Comparison of ENCODE assay signal across 17 mouse cellular contexts in the genomic region with DNA sequence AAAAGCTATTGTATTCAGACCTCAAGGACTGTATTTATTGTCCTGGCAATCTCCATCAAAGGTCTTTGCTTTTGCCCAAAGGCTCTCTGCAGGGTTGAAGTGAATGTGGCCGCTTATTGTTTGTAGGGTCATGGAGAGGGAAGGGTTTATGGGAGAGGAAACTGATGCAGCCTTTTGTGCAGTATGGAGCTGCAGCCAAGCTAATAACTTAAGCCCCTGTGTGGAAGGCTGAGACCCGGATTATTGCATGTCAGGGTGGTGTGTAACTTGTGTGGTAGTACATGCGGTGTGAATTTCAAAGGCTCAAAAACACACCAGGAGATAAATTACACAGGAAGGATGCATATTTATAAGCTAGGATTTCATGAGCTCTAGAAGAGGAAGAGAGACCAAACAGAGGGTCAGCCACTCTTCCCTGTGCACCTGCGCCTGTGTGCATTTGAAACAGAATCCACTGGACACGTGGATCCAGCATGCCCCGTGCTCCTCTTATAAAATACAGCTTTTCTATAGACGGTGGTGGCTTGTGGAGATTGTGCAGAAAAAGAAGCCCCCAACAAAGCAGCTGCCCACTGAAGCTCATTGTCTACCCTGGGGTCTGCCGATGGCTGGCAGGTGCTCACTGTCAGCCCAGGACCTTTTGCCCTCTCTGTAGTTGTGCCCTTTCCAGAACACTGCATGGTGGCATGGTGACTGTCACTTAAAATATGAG. TPM values are rescaled to one million over a fixed set of nuclear protein-coding genes. Genes with fewer than 3 reads are reported as not detected.
DNase-seq lines count a peak whose midpoint lies in the region; ATAC-seq and TF ChIP-seq lines count a peak whose summit lies in the region.
"Had no signal": no experiment of that assay in that cellular context is flagged by ENCODE, and none has a peak within 500 bp of the region (broad histone marks: within the 10 kb centered on the region; RNA-seq: fewer than 3 reads in every experiment).

No protein-coding gene starts in this region.

- H3K4me3 ChIP-seq in kidney, embryonic 16.5 days (ENCODE audit: low read length): no peak overlapping the region
- H3K4me3 ChIP-seq in forebrain, embryonic 13.5 days: no peak overlapping the region
- no peak overlapping the region for H3K4me3 ChIP-seq in hindbrain, embryonic 14.5 days (replicated peaks; ENCODE audit: low read length)
- no peak overlapping the region for H3K4me3 ChIP-seq in neural tube, embryonic 12.5 days
- H3K4me3 ChIP-seq in liver, postnatal 0 days (ENCODE audit: low read depth, low read length): no peak overlapping the region
- H3K4me3 ChIP-seq: heart, adult 2 months; intestine, embryonic 15.5 days; layer of hippocampus, adult 2 months had no signal

- WGBS in kidney, embryonic 16.5 days: 29% methylated on average over 8 of the region's 8 CpGs
- WGBS in forebrain, embryonic 13.5 days: 32% methylated on average over 8 of the region's 8 CpGs
- 21% methylated on average over 8 of the region's 8 CpGs for WGBS in hindbrain, embryonic 14.5 days
- WGBS in neural tube, embryonic 12.5 days: 19% methylated on average over 8 of the region's 8 CpGs
- whole genome bisulfite sequencing in liver, postnatal 0 days (ENCODE audit: insufficient replicate concordance): 73% methylated on average over 8 of the region's 8 CpGs

- DNase-seq in kidney, adult 11 months: no peak
- DNase-seq in hindbrain, embryonic 14.5 days (ENCODE audit: low spot score): no peak
- DNase-seq in liver, postnatal 0 days: no peak
- no peak for DNase-seq in T-cell, adult 2 months (ENCODE audit: low spot score)
- DNase-seq: adrenal gland, postnatal 36 days; heart, adult 2 months; heart, postnatal 10 days; right cerebral cortex, postnatal 14 days; thymus, adult 18-20 months had no signal

- TF ChIP-seq CTCF in liver, postnatal 0 days (IDR thresholded peaks at IDR 0.05; ENCODE audit: low read depth): no peak

- H3K9ac ChIP-seq in kidney, embryonic 16.5 days (replicated peaks; ENCODE audit: low read length): no peak overlapping the region
- no peak overlapping the region for H3K9ac ChIP-seq in forebrain, embryonic 13.5 days
- H3K9ac ChIP-seq in hindbrain, embryonic 14.5 days: no peak overlapping the region
- H3K9ac ChIP-seq in neural tube, embryonic 12.5 days: no peak overlapping the region
- no peak overlapping the region for H3K9ac ChIP-seq in liver, postnatal 0 days (replicated peaks)
- H3K9ac ChIP-seq: intestine, embryonic 15.5 days had no signal

- 0 out of 2 replicates have a peak overlapping the region, but pooled peaks have one; percentile 42 for H3K27ac ChIP-seq in kidney, embryonic 16.5 days (ENCODE audit: low read length)
- peak overlapping the region; percentile 33; the same call in 1 of the 2 replicates for H3K27ac ChIP-seq in forebrain, embryonic 13.5 days
- peak overlapping the region; percentile 38; the same call in 1 of the 2 replicates for H3K27ac ChIP-seq in hindbrain, embryonic 14.5 days
- H3K27ac ChIP-seq in neural tube, embryonic 12.5 days: peak overlapping the region; percentile 58; the same call in 1 of the 2 replicates
- H3K27ac ChIP-seq in liver, postnatal 0 days (ENCODE audit: low read depth): no peak overlapping the region
- H3K27ac ChIP-seq: heart, adult 2 months; intestine, embryonic 15.5 days; layer of hippocampus, adult 2 months had no signal

- H3K9me3 ChIP-seq in kidney, embryonic 16.5 days (ENCODE audit: low read length): no peaks in the 10 kb centered on the region
- no peaks in the 10 kb centered on the region for H3K9me3 ChIP-seq in forebrain, embryonic 13.5 days (replicated peaks)
- no peaks in the 10 kb centered on the region for H3K9me3 ChIP-seq in hindbrain, embryonic 14.5 days (ENCODE audit: control insufficient read depth, low read length)
- no peaks in the 10 kb centered on the region for H3K9me3 ChIP-seq in neural tube, embryonic 12.5 days
- H3K9me3 ChIP-seq in liver, postnatal 0 days (ENCODE audit: low read length): no peaks in the 10 kb centered on the region
- H3K9me3 ChIP-seq: G1E; intestine, embryonic 15.5 days had no signal

- H3K36me3 ChIP-seq in kidney, embryonic 16.5 days (ENCODE audit: insufficient read depth, low read length): no peaks in the 10 kb centered on the region
- H3K36me3 ChIP-seq in forebrain, embryonic 13.5 days (ENCODE audit: poor library complexity, severe bottlenecking): no peaks in the 10 kb centered on the region
- H3K36me3 ChIP-seq in hindbrain, embryonic 14.5 days (replicated peaks; ENCODE audit: control insufficient read depth, insufficient read depth): no peaks in the 10 kb centered on the region
- H3K36me3 ChIP-seq in neural tube, embryonic 12.5 days: no peaks in the 10 kb centered on the region
- H3K36me3 ChIP-seq in liver, postnatal 0 days (replicated peaks; ENCODE audit: insufficient read depth, low read length): no peaks in the 10 kb centered on the region
- H3K36me3 ChIP-seq: intestine, embryonic 15.5 days had no signal

- ATAC-seq in kidney, embryonic 16.5 days (ENCODE audit: low FRiP score, low TSS enrichment): no peak
- peak; percentile 59; the same call in 1 of the 2 replicates for ATAC-seq in forebrain, embryonic 13.5 days
- peak; percentile 24; the same call in 1 of the 2 replicates for ATAC-seq in hindbrain, embryonic 14.5 days (ENCODE audit: low FRiP score)
- peak; percentile 69 for ATAC-seq in neural tube, embryonic 12.5 days (ENCODE audit: low FRiP score, low read depth)
- no peak for ATAC-seq in liver, postnatal 0 days
- ATAC-seq: intestine, embryonic 15.5 days had no signal

- H3K27me3 ChIP-seq in kidney, embryonic 16.5 days (ENCODE audit: insufficient read depth, low read length): no peaks in the 10 kb centered on the region
- H3K27me3 ChIP-seq in forebrain, embryonic 13.5 days: no peaks in the 10 kb centered on the region
- no peaks in the 10 kb centered on the region for H3K27me3 ChIP-seq in hindbrain, embryonic 14.5 days (ENCODE audit: control insufficient read depth, insufficient read depth, low read length)
- no peaks in the 10 kb centered on the region for H3K27me3 ChIP-seq in neural tube, embryonic 12.5 days (replicated peaks)
- no peaks in the 10 kb centered on the region for H3K27me3 ChIP-seq in liver, postnatal 0 days (ENCODE audit: insufficient read depth, low read length)
- H3K27me3 ChIP-seq: intestine, embryonic 15.5 days had no signal

- no peak for TF ChIP-seq EP300 in liver, postnatal 0 days (IDR thresholded peaks at IDR 0.05; ENCODE audit: low read depth)

- peaks cover 24% of the 10 kb centered on the region for H3K4me1 ChIP-seq in kidney, embryonic 16.5 days (ENCODE audit: insufficient read depth, low read length)
- H3K4me1 ChIP-seq in forebrain, embryonic 13.5 days: peaks cover 21% of the 10 kb centered on the region
- H3K4me1 ChIP-seq in hindbrain, embryonic 14.5 days (replicated peaks; ENCODE audit: control insufficient read depth, insufficient read depth, low read length): peaks cover 22% of the 10 kb centered on the region
- H3K4me1 ChIP-seq in neural tube, embryonic 12.5 days: peaks cover 44% of the 10 kb centered on the region
- no peaks in the 10 kb centered on the region; the same call in 1 of the 2 replicates for H3K4me1 ChIP-seq in liver, postnatal 0 days (ENCODE audit: insufficient read depth)

- H3K4me2 ChIP-seq in kidney, embryonic 16.5 days (replicated peaks; ENCODE audit: low read depth, low read length): no peak overlapping the region
- no peak overlapping the region for H3K4me2 ChIP-seq in forebrain, embryonic 13.5 days
- H3K4me2 ChIP-seq in hindbrain, embryonic 14.5 days (replicated peaks): no peak overlapping the region
- H3K4me2 ChIP-seq in neural tube, embryonic 12.5 days (replicated peaks): 0 out of 2 replicates have a peak overlapping the region, but pooled peaks have one; percentile 1
- no peak overlapping the region for H3K4me2 ChIP-seq in liver, postnatal 0 days (ENCODE audit: low read depth, low read length)
- H3K4me2 ChIP-seq: intestine, embryonic 15.5 days; liver, embryonic 11.5 days had no signal

RNA-seq across cellular contexts. Expression of a gene that starts 18.3 kb away (rescaled TPM):
- 18.2 and 24.2 TPM in 2 replicates for polyA plus RNA-seq in kidney, embryonic 16.5 days (2015; fragmentation: Nextera tagmentation; extraction: Ambion mirVana)
- polyA plus RNA-seq in forebrain, embryonic 13.5 days (2015; fragmentation: Nextera tagmentation; extraction: Ambion mirVana): 9.0 and 11.4 TPM in 2 replicates
- polyA plus RNA-seq in hindbrain, embryonic 14.5 days (2014; fragmentation: Nextera tagmentation; extraction: Ambion mirVana): 14.1 and 19.1 TPM in 2 replicates
- 15.7 and 19.1 TPM in 2 replicates for polyA plus RNA-seq in neural tube, embryonic 12.5 days (2016; fragmentation: Nextera tagmentation; extraction: Ambion mirVana)
- polyA plus RNA-seq in liver, postnatal 0 days (2015; fragmentation: Nextera tagmentation; extraction: Ambion mirVana): 4.7 and 7.6 TPM in 2 replicates

RNA-seq across cellular contexts. Expression of a gene that starts 36.4 kb away (rescaled TPM):
- not detected in 2 replicates for polyA plus RNA-seq in kidney, embryonic 16.5 days (2015; fragmentation: Nextera tagmentation; extraction: Ambion mirVana)
- polyA plus RNA-seq in forebrain, embryonic 13.5 days (2015; fragmentation: Nextera tagmentation; extraction: Ambion mirVana): not detected in 2 replicates
- polyA plus RNA-seq in hindbrain, embryonic 14.5 days (2014; fragmentation: Nextera tagmentation; extraction: Ambion mirVana): not detected in 2 replicates
- not detected in 2 replicates for polyA plus RNA-seq in neural tube, embryonic 12.5 days (2016; fragmentation: Nextera tagmentation; extraction: Ambion mirVana)
- not detected in 2 replicates for polyA plus RNA-seq in liver, postnatal 0 days (2015; fragmentation: Nextera tagmentation; extraction: Ambion mirVana)
- polyA plus RNA-seq: G1E; intestine, embryonic 15.5 days; liver, embryonic 11.5 days; lung, embryonic 16.5 days had no signal

Comparison
In these comparisons a context has a peak if more than half of its experiments do, and no peak if none do; other contexts are left out.
1. ATAC-seq: peak in forebrain, embryonic 13.5 days (single experiment), hindbrain, embryonic 14.5 days (single experiment) and neural tube, embryonic 12.5 days (single experiment); none in kidney, embryonic 16.5 days (single experiment) and liver, postnatal 0 days (single experiment).